Mouse (Mus musculus) spleen, postnatal 10 days (tissue): ENCODE data around the gene Atp7b.
A peak's percentile ranks its signal among the peaks of the same experiment; 100 is the strongest.

Experiments used
- DNase-seq, 2 experiments: peaks; one replicate each; pipeline ENCODE4 v3.0.0; 2021 to 2022; ENCODE audit warnings: low spot score in 2 of 2

Gene Atp7b

GRCm38 (mm10) chr8:22059821-22060445, at the start of gene Atp7b:
Atp7b (minus strand) TSS chr8:22060305.
- peak in 1 of 2 experiments; percentile 75 for DNase-seq

DNA sequence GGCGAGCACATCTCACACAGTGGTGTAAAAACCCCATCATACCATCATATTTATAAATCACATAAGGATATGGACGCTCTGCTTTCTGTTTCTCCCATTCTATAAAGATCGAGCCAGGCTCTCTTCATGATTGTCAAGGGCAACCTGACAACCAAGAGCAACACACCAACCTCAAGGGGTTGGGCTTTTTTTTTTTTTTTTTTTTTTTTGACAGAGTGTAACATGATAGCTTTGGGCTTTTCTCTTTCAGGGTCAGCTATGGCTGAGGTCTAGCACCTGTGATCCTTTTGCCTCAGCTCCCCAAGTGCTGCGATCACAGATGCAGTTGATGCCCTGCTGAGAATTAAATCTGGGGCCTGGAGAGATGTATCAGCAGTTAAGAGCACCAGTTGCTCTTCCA, 46.9 kb upstream of the Atp7b start:
- no peak for DNase-seq

DNA sequence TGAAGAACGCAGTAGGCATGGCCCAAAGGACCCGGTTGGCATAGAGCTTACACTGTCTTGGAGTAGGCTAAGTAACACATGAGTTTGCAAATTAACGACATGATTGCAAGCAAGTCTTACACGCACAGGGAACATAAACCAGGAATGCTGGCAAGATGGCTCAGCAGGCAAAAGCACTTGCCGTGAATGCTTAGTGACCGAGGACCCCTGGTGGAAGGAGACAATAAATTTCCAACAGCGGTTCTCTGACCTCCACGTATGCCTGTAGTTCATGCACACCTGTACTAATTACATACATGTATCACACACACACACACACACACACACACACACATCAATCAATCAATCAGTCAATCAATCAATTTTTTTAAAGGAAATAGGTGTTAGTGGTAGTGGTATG, 31.5 kb upstream of the Atp7b start:
- peak in 1 of 2 experiments; percentile 14 for DNase-seq

DNA sequence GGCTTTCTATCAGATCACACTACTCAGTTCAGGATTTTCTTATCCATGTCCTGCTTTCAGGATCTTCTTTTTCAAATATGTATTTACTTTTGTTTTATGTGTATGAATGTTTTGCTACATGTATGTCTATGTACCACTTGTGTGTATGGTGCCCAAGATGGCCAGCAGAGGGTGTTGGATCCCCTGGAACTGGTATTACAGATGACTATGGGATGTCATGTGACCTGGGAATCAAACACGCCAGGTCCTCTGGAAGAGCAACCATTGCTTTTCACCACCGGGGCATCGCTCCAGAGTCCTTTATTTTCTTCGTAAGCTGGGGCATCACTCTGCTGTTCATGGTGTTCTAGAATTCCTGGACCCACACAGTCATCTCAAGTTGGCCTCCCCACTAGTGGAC, 29.1 kb upstream of the Atp7b start:
- DNase-seq, result no peak

DNA sequence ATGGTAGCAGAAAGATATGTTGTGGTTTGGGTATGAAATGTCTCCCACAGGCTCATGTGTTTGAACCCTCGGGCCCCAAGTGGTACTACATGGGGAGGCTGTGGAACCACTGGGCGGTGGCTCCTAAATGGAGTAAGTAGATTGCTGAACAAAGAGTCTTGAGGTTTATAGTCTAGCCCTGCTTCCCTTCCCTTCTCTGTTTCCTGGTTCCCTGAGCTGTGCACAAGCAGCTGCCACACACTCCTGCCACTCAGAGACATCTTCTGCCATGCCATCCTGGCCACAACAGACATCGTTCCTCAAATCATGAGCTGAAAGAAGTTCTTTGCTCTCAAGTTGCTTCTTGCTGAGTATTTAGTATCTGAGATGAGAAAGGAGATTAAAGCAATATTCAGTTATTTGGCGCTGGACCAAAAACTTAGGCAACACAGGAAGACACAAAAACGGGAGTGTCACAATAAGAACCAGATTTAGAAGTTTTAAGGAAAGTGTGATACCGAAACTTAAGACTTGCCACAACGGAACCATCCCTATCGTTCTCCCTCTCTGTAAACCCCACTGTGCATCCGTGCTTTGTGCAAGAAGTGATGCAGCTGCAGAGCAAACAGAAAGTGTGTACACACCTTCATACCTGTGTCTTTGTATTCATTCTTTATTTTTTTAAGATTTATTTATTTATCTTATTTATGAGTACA, 19.4 kb upstream of the Atp7b start:
- DNase-seq, result no peak

DNA sequence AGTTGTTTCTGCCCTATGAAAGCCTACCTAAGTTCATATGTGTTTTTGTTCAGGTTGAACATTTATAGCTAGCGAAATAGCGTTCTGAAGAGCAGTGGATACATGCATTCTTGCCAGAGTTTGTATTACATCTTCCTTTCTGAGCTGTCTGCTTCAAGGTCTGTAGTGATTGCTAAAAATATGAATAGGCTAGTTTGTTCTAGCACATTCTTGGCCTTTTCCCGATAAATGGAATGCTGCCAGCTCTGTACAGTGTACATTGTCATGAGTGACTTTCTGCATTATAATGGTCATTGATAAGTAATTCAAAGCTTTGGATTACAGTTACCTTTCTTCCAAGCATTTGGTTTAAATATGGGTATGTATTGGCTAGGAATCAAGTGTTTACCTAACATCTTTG, 1.0 kb upstream of the Atp7b start:
- no peak for DNase-seq

DNA sequence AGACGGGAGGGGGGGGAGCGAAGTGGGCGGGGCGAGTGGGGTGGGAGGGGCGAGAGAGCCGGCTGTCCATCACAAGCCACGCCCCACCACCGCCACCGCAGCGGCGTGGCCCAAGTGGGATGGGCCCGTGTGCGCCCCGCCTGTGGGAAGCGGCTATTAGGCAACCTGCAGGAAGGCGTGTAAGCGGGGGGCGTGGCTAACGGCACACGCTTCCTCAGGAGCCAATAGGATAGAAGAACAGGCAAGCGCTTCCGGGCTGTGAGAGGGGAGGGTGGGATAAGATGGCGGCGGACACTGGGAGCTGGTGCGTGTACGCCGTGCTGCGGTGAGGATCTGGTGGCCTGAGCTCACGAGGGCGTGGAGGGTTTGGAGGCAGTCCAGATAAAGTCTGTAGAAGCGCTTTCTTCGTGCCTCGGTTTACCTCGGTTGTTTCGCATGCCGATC, 363 bp upstream of the Atp7b start, which contains the start of gene Alg11:
TSS of gene Alg11 (plus strand) at position 276 of the 444 bp plus-strand sequence.
- DNase-seq, result peak; percentile 86 to 99

GRCm38 (mm10) chr8:22059153-22059738, 859 bp downstream of the Atp7b start:
- DNase-seq, result no peak

- DNase-seq, result no peak
Observed at GRCm38 (mm10) chr8:22058368-22058767, 1.7 kb downstream of the Atp7b start.

DNA sequence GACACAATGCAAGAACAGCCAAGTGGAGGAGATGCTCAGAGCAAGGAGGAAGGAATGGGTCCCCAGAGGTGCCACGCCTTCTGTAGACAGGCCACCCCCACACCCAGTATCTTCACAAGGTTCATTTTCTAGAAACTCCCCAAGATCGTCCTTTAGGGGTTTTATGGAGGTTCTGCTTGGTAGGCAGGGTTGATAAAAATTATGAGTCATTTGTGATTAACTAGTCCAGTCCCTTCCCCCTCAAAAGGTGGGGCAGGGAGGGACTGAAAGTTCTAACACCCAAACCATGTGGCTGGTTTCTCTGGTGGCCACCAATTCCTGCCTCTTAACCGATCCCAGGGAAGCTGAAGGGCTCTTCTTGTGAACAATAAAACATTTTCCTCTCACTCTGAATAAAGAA, 3.3 kb downstream of the Atp7b start:
- no peak for DNase-seq

- no peak for DNase-seq
Observed at GRCm38 (mm10) chr8:22055492-22055877, 4.6 kb downstream of the Atp7b start.

GRCm38 (mm10) chr8:22054674-22055491, 5.2 kb downstream of the Atp7b start:
- peak; percentile 25 to 40 for DNase-seq

- peak; percentile 43 to 78 for DNase-seq
Observed at GRCm38 (mm10) chr8:22047699-22048464, 12.2 kb downstream of the Atp7b start.

- DNase-seq, result no peak
Observed at GRCm38 (mm10) chr8:22043706-22044105, 16.4 kb downstream of the Atp7b start.

- no peak for DNase-seq
Observed at GRCm38 (mm10) chr8:22042515-22042914, 17.6 kb downstream of the Atp7b start.

GRCm38 (mm10) chr8:22040153-22040509, 20.0 kb downstream of the Atp7b start:
- no peak for DNase-seq

DNA sequence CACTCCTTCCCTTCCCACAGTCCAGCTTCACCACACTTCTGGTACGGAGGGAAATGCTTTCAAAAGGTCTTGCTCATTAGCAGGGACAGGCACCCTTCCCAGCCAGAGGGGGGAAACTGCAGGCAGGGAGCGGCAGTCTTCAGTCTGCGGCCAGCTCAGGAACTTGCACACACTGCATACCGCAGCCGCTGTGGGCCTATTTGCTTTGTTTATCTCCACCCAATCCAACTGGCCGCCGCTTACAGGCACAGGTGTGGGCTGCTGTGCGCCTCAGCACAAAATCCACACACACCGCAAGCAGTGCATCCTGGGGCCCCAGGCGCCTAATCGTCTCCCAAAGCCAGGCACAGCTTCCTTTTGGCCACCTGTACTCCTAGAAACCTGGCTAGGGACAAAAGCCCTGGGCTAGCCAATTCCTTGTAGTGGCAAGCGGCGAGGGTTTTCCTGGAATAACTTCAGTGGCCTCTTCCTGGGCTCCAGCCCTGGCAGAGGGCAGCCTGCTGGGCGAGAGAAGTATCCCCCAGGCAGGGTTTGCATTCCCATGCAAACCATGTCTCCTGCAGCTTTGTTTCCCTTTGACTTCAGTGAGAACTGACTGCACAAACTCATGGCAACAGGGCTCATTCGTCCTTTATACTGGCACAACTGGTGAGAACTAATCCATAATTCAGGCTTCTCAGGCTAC, 20.5 kb downstream of the Atp7b start:
- DNase-seq, result no peak

- no peak for DNase-seq
Observed at GRCm38 (mm10) chr8:22037022-22037421, 23.1 kb downstream of the Atp7b start.

DNA sequence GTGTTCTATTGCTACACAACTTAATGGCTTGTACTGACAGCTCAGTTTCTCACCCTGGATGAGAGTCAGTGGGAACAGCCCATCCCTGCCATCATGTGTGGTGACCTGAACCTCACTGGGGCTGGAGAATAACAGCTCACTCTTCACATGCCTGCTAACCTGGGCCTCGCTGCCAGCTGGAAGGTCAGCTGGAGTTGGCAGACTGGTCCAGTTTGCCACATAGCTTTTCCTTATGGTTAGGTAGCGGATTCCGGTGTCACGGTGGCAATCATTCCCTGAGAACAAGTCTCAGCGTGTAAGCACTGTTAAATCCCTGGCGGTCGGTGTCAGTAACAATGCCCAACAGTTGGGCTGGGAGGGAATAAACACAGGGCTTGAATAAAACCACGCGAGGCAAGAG, 24.0 kb downstream of the Atp7b start:
- DNase-seq, result no peak

DNA sequence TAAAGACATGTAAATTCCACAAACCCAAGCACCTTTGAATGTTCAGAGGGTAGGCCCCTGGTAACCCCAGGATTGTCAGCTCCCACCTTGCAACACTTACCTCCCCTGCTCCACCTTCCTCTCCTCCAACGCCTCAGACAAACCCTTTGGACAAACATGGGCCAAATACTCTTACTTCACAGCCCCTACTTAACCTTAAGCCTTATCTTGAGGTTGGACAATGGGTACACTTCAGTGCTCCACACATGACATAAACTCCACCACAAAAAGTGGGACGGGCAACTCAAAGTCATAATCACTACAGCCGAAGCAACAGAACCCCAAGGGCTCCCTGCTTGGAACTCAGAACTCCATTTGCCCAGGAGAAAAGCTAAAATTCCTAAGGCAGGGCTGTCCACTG, 29.1 kb downstream of the Atp7b start:
- no peak for DNase-seq

- no peak for DNase-seq
Observed at GRCm38 (mm10) chr8:22028973-22029372, 31.1 kb downstream of the Atp7b start.
